Mouse (Mus musculus) testis, adult 2 months (tissue): ENCODE measurements at regions not wholly inside any gene's neighbourhood (a gene's known extent, or its start where the extent isn't known, plus 50 kb on each side); places are given as distances from the start of the nearest gene placed in this dataset.

Experiments used
- CTCF ChIP-seq: fragments of 200-500 bp; IDR thresholded peaks from 2 replicates; pipeline ENCODE4 v1.5.1; 2012; ENCODE audit warnings: low read depth, mild to moderate bottlenecking, inconsistent platforms, low read length, moderate library complexity; ENCODE audit not compliant: control insufficient read depth, insufficient read depth, insufficient replicate concordance
- POLR2A ChIP-seq: fragments of 200-500 bp; IDR thresholded peaks from 2 replicates; pipeline ENCODE4 v1.6.1; 2012; ENCODE audit warnings: low read depth, mild to moderate bottlenecking, inconsistent platforms, low read length, moderate library complexity; ENCODE audit not compliant: control insufficient read depth

DNA sequence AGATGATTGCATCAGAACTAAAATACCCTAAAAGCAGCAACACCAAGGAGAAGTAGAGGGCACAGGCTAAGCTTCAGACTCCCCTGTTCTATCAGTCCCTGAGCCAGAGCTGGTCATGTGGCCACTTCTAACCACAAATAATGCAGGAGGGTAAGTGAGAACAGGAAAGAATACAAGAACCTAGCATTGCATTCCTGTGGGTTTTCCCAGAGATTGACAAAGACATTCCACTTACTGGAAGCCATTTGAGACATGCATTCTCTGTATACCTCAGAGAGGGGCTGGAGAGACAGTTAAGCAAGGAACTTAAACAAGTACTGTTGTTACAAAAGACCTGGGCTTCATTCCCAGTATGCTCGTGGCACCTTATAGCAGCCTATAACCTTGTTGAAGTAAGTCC lies 662.7 kb downstream of the Rab28 start:
- TF ChIP-seq CTCF (no peak), POLR2A (no peak)
